Mouse (Mus musculus) lung, postnatal 0 days (tissue): Measurements from ENCODE around the gene Actn2. TPM values are rescaled to one million over a fixed set of nuclear protein-coding genes. Genes with fewer than 3 reads are reported as not detected.

Source experiments
- ATAC-seq: fragments of 200-750 bp; cut with Nextera tagmentation; 2 replicates; pipeline ENCODE4 v1.8.0; 2017; ENCODE audit warnings: moderate library complexity
- DNase-seq: peaks from one replicate; pipeline ENCODE4 v3.0.0-alpha.2; 2016; ENCODE audit warnings: low spot score
- H3K27ac ChIP-seq: fragments of 300-500 bp; sonication (generic); 2 replicates; pipeline ENCODE4 v1.5.1; 2014; ENCODE audit warnings: antibody characterized with exemption, mild to moderate bottlenecking, low read length, mixed read lengths
- H3K27me3 ChIP-seq: fragments of 300-500 bp; sonication (generic); replicated peaks from 2 replicates; pipeline ENCODE4 v1.6.1; 2014; ENCODE audit warnings: low read length, mixed read lengths; ENCODE audit not compliant: insufficient read depth
- H3K36me3 ChIP-seq: fragments of 300-500 bp; sonication (generic); 2 replicates; pipeline ENCODE4 v1.6.1; 2014; ENCODE audit warnings: low read length, mixed read lengths; ENCODE audit not compliant: insufficient read depth
- H3K4me1 ChIP-seq: fragments of 300-500 bp; sonication (generic); 2 replicates; pipeline ENCODE4 v1.6.1; 2014; ENCODE audit warnings: antibody characterized with exemption, low read depth, low read length, mixed read lengths; ENCODE audit not compliant: insufficient read depth
- H3K4me2 ChIP-seq: fragments of 300-500 bp; sonication (generic); replicated peaks from 2 replicates; pipeline ENCODE4 v1.6.1; 2014; ENCODE audit warnings: low read depth, mild to moderate bottlenecking, low read length, moderate library complexity, mixed read lengths
- H3K4me3 ChIP-seq: fragments of 300-500 bp; sonication (generic); 2 replicates; pipeline ENCODE4 v1.5.1; 2014; ENCODE audit warnings: low read depth, low read length
- H3K9ac ChIP-seq: fragments of 300-500 bp; sonication (generic); replicated peaks from 2 replicates; pipeline ENCODE4 v1.6.1; 2014; ENCODE audit warnings: low read depth, mild to moderate bottlenecking
- H3K9me3 ChIP-seq: fragments of 300-500 bp; sonication (generic); 2 replicates; pipeline ENCODE4 v1.6.1; 2016; ENCODE audit warnings: low read length, mixed read lengths
- CTCF ChIP-seq: IDR thresholded peaks from 2 replicates; pipeline ENCODE4 v1.5.1; 2016; ENCODE audit warnings: antibody characterized with exemption, mild to moderate bottlenecking
- EP300 ChIP-seq: IDR thresholded peaks from 2 replicates; pipeline ENCODE4 v1.6.1; 2016; ENCODE audit warnings: antibody characterized with exemption, mild to moderate bottlenecking, control low read depth
- WGBS: fragments of 180-500 bp; shearing (Covaris S2); extraction: QIAGEN DNeasy Blood & Tissue Kit; methylation state at CpG from one replicate; pipeline ENCODE4 v1.1.7; 2014; 5-methylcytosine and 5-hydroxymethylcytosine counted together
- polyA plus RNA-seq: library from polyadenylated mRNA; unstranded; fragments of >200 nt; fragmentation: Nextera tagmentation; extraction: Ambion mirVana; gene quantifications from 2 replicates; pipeline ENCODE4 v1.2.1, GENCODE M21; 2015

Actn2 gene
- polyA plus RNA-seq, 1 experiment from 2014 or later, result 16.1 TPM

GRCm38 (mm10) chr13:12257391-12258380 lies 82.9 kb downstream of the Actn2 start, which contains the start of gene Mtr:
Gene Mtr (minus strand): TSS chr13:12258113.
- WGBS, result under 1% methylated on average over 69 of the region's 69 CpGs

GRCm38 (mm10) chr13:12256871-12257390 lies 83.6 kb downstream of the Actn2 start:
- H3K4me2 ChIP-seq, result peak overlapping the region; percentile 71
- DNase-seq, result peak; percentile 34
- peak overlapping the region; percentile 76 for H3K9ac ChIP-seq
- peak overlapping the region; percentile 90 for H3K27ac ChIP-seq
- 17% methylated on average over 10 of the region's 10 CpGs for WGBS
- no peaks in the 10 kb centered on the region for H3K36me3 ChIP-seq
- H3K9me3 ChIP-seq, result no peaks in the 10 kb centered on the region
- no peak for TF ChIP-seq CTCF
- no peak for TF ChIP-seq EP300
- no peaks in the 10 kb centered on the region for H3K27me3 ChIP-seq
- H3K4me1 ChIP-seq, result peaks cover 8% of the 10 kb centered on the region; the same call in 1 of the 2 replicates
- no peak for ATAC-seq
- H3K4me3 ChIP-seq, result peak overlapping the region; percentile 79

More at GRCm38 (mm10) chr13:12257391-12258380, 82.9 kb downstream of the Actn2 start, which contains the start of gene Mtr:
- Histone ChIP-seq H3K27ac (peak within 1 kb of the TSS; percentile 90), H3K27me3 (no peaks in the 10 kb centered on the region), H3K9me3 (no peaks in the 10 kb centered on the region), H3K36me3 (no peaks in the 10 kb centered on the region), H3K4me3 (peak within 1 kb of the TSS; percentile 79), H3K4me1 (peaks cover 8% of the 10 kb centered on the region; the same call in 1 of the 2 replicates), H3K4me2 (peak within 1 kb of the TSS; percentile 71), H3K9ac (peak within 1 kb of the TSS; percentile 76)
- TF ChIP-seq EP300 (no peak), CTCF (no peak)
- ATAC-seq, result peak; percentile 100
- DNase-seq, result peak; percentile 99

- peak overlapping the region; percentile 79; the same call in 1 of the 2 replicates for H3K4me3 ChIP-seq
- no peaks in the 10 kb centered on the region for H3K9me3 ChIP-seq
- DNase-seq, result peak; percentile 29
- no peaks in the 10 kb centered on the region for H3K27me3 ChIP-seq
- no peaks in the 10 kb centered on the region for H3K36me3 ChIP-seq
- peak overlapping the region; percentile 71 for H3K4me2 ChIP-seq
- no peak overlapping the region for H3K27ac ChIP-seq
- 59% methylated on average over 3 of the region's 3 CpGs for WGBS
- H3K4me1 ChIP-seq, result peaks cover 8% of the 10 kb centered on the region; the same call in 1 of the 2 replicates
- H3K9ac ChIP-seq, result no peak overlapping the region
- TF ChIP-seq CTCF (no peak), EP300 (no peak)
- ATAC-seq, result no peak
Observed at GRCm38 (mm10) chr13:12255911-12256705, 84.5 kb downstream of the Actn2 start.

- Histone ChIP-seq H3K36me3 (peaks cover 9% of the 10 kb centered on the region; the same call in 1 of the 2 replicates), H3K27ac (no peak overlapping the region), H3K9me3 (no peaks in the 10 kb centered on the region), H3K4me2 (no peak overlapping the region), H3K27me3 (no peaks in the 10 kb centered on the region), H3K4me1 (0 out of 2 replicates have a peak, but pooled peaks cover under 1% of the 10 kb centered on the region), H3K9ac (no peak overlapping the region), H3K4me3 (no peak overlapping the region)
- TF ChIP-seq CTCF, result no peak
- no peak for TF ChIP-seq EP300
- 92% methylated on average over 3 of the region's 3 CpGs for WGBS
- DNase-seq, result no peak
- ATAC-seq, result no peak
Observed at GRCm38 (mm10) chr13:12250496-12250895, 90.1 kb downstream of the Actn2 start.

GRCm38 (mm10) chr13:12249195-12249898 lies 91.2 kb downstream of the Actn2 start:
- ATAC-seq, result no peak
- peaks cover 9% of the 10 kb centered on the region; the same call in 1 of the 2 replicates for H3K36me3 ChIP-seq
- H3K27me3 ChIP-seq, result no peaks in the 10 kb centered on the region
- H3K9ac ChIP-seq, result no peak overlapping the region
- H3K4me2 ChIP-seq, result no peak overlapping the region
- no peak overlapping the region for H3K27ac ChIP-seq
- H3K9me3 ChIP-seq, result no peaks in the 10 kb centered on the region
- H3K4me3 ChIP-seq, result no peak overlapping the region
- no peaks in the 10 kb centered on the region for H3K4me1 ChIP-seq
- TF ChIP-seq CTCF, result no peak
- TF ChIP-seq EP300, result no peak
- WGBS, result 74% methylated on average over 8 of the region's 8 CpGs
- DNase-seq, result no peak
